Mouse (Mus musculus) frontal cortex, postnatal 36 days (tissue): ENCODE measurements around the gene Rars2.

Experiments used
- DNase-seq, 2 experiments: peaks; one replicate each; pipeline ENCODE4 v3.0.0; 2022; ENCODE audit warnings: low spot score in 2 of 2

Gene Rars2

DNA sequence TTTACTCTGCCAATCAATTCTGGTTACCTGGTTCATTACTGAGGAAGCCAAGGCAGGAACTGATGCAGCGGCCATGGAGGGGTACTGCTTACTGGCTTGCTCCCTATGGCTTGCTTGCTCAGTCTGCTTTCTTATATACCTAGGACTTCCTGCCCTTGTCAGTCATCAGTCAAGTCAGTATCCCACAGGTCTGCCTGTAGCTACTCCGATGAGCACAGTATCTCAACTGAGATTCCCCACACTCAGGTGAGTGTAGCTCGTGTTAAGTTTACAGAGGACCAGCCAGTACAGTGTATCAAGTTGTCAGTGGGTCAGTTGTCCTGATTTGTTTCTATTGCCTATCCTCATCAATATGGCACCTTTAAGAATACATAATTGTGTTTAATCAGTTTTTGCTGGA is 26.0 kb downstream of the Rars2 start:
- no peak for DNase-seq

DNA sequence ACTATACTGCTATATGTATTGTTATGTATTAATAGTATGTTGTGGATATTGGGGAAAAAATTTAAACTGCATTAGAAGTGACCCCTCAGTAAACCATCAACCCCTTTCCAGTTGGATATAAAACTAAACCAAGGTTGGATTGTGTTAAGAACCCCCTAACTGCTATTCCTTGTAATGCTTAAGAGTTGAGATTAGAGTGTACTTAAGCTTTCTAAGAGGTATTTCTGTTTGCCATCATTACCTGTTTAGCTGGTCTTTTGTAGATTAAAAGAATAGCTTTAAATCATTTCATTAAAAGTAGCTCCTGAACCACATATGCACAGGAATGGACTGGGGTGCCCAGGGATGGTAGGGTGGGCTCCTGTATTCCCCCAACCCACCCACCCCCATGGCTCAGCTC is 30.0 kb downstream of the Rars2 start:
- no peak for DNase-seq

DNA sequence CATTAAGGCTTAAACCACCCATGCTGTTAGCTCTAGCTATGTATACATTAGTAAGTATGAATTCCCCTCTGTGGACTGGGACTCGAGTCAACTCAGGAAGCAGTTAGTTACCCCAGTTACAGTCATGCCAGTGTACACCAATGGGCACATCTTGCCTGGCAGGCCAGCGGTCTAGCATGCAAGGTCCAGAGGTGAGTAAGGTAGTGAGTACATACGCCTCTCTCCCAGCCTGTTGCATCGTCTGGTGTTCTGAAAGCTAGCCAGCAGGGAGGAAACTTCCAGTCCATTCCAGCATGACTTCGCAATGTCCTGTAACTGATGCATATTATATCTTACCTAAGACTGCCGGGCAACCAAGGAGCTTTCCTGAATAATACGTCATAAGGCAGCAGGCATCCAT is 38.4 kb downstream of the Rars2 start:
- DNase-seq: no peak

DNA sequence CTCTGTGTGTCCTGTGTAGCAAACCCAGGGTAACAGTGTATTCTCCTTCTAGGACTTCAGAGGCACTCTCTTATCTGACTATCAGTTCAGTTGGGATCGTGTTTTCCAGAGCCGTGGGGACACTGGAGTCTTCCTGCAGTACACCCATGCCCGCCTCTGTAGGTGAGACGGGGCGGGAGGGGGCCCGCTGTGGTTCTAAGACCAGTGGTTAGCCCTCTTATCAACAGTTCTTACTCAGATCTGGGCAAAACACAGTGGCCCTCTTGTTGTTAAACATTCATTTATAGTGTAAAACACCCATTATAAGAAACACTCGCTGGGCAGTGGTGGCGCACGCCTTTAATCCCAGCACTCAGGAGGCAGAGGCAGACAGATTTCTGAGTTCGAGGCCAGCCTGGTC is 41.3 kb downstream of the Rars2 start:
- DNase-seq: no peak

DNA sequence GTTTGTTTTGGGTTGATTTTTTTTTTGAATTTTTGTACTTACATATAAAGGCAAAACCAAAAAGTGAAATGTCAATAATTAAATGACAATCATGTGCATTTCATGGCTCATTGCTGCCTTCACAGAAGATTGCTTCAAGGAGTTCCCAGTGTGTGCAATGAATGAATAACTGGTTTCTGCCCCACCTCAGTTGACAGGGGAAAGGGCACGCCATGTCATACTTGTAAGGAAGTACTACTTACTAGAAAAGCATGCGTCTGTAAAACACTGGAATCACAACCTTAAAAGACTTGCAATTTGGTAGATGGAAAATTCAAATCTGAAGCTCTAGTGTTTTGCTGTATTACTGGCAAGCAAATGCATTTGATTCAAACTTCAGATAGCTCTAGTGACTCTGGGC is 44.3 kb downstream of the Rars2 start:
- DNase-seq: no peak

DNA sequence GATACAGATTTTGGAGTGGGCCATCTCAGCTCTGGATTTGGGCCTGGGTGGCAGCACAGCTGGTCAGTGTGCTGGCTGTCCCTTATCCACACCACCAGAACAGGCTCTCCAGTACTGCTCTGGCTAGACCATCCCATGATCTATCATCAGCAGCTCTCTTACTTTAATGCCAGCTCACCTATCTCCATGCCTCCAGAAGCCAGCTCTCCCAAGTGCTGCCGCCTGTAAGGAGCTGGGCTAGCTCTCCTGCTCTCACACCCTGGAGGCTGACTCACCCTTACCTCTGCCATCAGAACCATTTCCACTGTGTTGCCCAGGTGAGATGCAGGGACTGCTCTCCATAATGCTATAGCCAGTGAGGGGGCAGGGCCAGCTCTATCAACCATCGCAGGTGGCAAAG is 46.8 kb downstream of the Rars2 start:
- DNase-seq: no peak

DNA sequence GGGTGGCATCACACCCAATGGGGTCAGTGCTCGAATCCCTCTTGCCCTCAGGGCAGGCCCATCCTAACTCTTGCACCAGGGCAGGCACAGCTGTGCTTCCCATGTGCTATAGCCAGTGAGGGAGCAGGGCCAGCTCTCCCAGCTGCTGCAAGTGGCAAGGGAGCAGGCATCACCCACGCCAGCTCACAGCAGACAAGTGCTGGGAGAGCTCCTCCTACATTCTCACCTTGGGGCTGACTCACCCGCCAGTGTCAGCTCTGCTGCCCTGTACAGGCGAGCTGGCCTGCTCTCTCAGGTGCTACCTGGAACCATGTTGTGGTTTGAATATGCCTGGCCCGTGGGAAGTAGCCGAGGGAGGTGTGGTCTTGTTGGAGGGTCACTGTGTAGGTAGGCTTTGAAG is 47.2 kb downstream of the Rars2 start:
- peak; percentile 35 to 47 for DNase-seq

DNA sequence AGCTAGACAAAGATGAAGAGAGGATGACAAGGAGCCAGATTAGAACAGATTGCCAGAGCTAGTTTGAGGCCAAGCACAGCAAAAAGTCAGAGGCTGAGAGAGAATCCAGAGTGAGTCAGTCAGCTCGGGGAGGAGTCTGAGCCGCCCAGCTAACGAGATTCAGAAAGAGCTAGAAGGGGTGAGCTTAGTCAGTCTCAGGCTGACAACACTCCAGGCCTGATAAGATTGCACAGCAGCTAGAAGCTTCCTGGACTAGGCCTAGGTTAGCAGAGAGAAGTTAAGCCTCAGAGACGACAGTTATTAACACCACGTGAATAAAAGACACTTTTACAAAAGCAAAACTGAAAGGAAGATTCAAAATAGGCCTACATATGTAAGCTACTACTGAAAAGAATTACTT is 53.2 kb downstream of the Rars2 start:
- no peak for DNase-seq

DNA sequence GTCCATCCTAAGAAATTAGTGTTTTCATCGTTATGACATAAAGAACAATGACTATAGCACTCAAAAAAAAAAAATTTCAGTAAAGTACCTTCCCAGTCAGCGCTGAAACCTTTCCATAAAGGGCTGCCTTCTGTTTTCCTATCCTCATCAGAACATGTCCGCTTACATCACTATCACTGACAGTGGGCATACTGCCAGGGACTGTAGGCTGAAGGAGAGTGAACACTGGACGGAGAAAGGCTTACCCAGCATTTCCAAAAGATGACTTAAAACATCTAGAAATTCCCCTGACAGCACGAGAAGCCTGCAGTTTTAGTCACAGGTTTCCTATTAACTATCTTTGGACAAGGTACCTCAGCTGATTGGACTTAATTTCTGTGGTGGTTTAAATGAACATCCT is 59.0 kb downstream of the Rars2 start:
- DNase-seq: no peak

DNA sequence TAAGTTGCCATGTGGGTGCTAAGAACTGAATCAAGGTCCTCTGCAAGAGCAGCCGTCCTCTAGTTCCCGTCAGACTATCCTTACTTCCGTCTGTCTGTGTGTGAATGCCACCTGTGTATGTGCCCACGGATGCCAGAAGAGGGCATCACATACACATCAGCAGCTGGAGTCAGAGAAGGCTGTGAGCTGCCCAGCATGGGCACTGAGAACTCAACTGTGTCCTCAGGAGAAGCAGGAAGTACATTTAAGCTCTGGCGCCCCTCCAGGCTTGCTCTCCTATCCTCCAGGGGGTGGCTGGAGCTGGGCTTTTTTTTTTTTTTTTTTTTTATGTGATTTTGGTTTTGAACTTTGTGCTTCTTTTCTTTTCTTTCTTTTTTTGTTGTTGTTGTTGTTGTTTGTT is 65.8 kb downstream of the Rars2 start:
- no peak for DNase-seq

DNA sequence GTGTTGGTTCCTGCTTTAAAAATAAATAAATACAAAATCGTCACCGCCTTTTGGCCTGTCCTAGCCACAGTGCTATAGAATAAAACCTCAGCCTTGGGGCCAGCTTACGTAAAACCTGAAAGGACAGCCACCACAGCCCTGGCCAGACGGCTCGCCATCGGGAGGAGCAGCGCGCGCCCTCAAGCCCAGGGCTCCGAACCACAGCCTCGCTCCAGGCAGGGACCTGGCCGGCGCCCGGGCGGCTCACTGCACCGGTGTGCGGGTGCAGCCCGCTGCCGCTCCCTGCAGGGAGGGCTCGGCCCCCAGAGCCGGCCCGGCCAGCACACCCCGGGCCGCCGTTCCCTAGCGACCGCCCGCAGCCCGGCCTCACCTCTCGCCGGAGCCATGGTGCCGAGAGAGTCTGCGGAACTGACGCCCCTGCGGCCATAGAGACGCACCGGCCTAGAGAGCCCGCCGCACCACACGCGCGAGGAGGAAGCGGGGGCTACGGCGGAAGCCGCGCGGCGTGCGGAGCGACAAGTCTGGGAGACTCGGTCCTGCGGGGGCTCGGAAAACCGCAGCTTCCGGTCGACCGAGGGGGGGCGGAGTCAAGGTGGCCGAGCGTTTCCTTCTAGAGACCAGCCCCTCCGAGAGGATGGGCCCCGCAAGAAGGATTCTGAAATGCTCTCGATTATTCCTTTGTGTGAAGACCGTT is 72.3 kb downstream of the Rars2 start, which contains the start of gene Slc35a1:
Slc35a1 (minus strand) TSS at position 565 of the 694 bp plus-strand sequence.
- DNase-seq: peak; percentile 95 to 97

DNA sequence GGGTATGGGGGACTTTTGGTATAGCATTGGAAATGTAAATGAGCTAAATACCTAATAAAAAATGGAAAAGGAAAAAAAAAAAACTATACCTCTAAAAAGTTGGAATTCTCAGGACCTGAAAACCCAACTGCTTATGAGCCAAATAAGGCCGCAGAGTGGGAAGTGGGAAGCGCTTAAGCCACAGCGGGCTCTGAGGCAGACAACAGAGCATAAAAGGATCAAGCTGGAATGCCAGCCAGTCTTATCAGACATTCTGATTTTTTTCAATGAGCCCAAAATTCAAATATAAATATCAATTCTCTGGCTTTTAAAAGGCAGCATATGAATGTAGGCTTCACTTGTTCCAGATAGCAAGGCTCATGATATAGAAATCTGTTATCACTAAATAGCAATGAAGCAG is 73.3 kb downstream of the Rars2 start:
- DNase-seq: no peak

DNA sequence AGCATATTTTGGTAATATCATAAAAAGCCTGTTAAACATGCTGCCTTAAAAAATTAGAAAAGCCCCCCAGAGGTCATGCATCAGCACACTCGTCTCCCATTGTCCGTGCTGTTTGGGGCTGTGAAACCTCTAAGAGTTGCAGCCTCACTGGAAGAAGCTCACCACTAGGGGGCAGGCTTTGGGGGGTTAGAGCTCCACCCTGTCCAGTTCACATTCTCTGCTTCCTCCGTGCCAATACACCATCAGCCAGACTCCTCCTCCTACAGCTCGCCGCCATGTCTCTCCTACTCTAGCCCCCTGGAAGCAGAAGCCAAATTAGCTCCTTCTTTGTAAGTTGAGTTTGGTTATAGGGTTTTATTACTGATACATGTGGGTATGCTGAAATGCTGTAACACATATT is 86.8 kb downstream of the Rars2 start:
- DNase-seq: peak in 1 of 2 experiments; percentile 6

DNA sequence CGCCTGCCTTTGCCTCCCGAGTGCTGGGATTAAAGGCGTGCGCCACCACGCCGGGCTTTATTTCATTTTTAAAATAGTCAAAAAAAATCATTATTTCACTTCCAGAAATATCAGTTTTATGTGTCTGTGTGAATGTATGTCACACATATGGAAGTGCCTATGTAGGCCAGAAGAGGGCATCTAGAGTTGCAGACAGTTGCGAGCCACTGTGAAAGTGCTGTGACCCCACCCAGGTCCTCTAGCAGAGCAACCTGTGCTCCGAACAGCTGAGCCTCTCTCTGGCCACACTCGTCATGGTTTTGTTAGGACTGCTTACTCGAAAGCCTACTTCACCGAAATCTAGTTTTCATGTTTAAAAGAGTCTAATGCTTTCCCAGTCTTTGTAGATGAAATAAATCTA is 87.5 kb downstream of the Rars2 start:
- no peak for DNase-seq

DNA sequence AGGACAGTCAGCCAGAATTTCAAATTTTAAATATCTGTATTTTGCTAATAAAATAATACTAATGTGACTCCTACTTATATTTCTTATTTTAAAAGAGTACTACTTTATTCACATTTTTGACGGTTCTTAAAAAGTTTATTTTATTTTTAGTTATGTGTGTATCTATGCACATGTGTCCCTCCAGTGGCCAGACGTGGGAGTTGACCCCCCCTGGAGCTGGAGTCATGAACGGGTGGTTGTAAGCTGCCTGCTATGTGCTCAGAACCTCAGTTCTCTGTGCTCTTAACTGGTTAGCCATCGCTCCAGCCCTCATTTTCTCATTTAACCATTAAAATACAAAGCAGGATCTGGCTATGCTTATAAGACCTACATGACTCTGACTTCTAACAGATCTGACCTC is 88.3 kb downstream of the Rars2 start:
- no peak for DNase-seq

DNA sequence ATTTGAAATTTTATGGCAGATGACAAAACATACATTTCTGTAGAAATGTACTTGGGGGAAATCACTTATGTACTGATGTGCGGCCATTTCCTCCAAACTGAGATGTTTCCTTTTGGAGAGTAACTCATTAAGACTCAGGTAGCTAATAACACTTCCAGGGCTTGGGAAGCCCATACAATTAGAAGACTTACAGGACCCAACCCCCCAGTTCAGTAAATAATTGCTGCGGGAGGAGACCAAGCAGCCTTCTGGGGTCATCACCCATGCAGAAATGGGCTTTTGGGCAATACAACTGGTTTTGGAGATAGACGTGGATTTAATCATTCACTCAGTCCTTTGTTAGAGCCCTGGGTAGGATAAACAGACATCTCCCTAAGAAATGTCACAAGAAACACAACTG is 92.5 kb downstream of the Rars2 start:
- no peak for DNase-seq

DNA sequence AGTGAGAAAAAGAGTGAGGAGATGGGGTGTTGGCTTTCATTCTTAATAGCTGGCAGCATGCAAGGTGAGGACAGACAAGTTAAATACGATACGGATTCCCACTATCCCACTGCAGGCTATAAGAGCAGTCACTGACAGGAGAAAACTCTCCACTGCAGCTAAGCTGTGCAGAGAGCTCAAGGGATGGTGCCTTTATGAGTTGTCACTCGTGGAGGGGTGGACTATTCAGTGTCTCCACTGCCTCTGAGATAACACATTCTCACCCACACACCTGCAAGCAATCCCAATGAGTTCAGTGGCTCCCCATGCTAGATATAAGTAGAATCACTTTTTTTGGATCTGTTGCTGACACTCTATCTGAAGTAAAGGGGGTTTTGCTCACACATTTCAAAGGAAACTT is 93.4 kb downstream of the Rars2 start:
- peak; percentile 9 to 39 for DNase-seq
